Comparison of ENCODE assay signal across 9 mouse cellular contexts in the genomic region with DNA sequence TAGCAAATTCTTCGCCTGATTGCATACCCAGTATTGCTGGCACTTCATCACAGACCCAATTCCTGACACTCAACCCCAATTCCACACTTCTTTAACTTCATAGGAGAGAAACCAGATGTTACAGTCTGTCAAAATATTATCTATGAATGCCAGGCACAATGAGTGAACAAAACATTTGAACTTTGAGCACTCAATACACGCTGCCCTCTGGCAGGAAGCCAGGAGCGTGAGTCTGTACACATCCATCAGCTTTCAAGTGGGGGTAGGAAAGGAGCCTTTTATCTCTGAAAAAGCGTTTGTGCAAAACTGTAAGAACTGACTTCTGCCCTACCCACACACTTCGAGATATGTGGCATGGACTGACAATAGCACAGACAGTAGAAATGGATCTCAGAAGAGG. TPM values are rescaled to one million over a fixed set of nuclear protein-coding genes. Genes with fewer than 3 reads are reported as not detected.
DNase-seq lines count a peak whose midpoint lies in the region; ATAC-seq lines count a peak whose summit lies in the region.
"Had no signal": no experiment of that assay in that cellular context is flagged by ENCODE, and none has a peak within 500 bp of the region (broad histone marks: within the 10 kb centered on the region; RNA-seq: fewer than 3 reads in every experiment).

No protein-coding gene starts in this region.

- peaks cover 16% of the 10 kb centered on the region for H3K36me3 ChIP-seq in intestine, embryonic 14.5 days (ENCODE audit: control insufficient read depth, insufficient read depth, low read length)
- H3K36me3 ChIP-seq in lung, embryonic 16.5 days (ENCODE audit: control insufficient read depth, insufficient read depth, low read length): no peaks in the 10 kb centered on the region
- H3K36me3 ChIP-seq: midbrain, embryonic 12.5 days had no signal

- H3K27ac ChIP-seq in intestine, embryonic 14.5 days (ENCODE audit: low read depth): peak overlapping the region; percentile 14
- no peak overlapping the region for H3K27ac ChIP-seq in lung, embryonic 16.5 days (ENCODE audit: low read length)
- H3K27ac ChIP-seq: midbrain, embryonic 12.5 days had no signal

- H3K9me3 ChIP-seq in intestine, embryonic 14.5 days (ENCODE audit: control insufficient read depth, low read length): no peaks in the 10 kb centered on the region
- H3K9me3 ChIP-seq in lung, embryonic 16.5 days (ENCODE audit: control insufficient read depth, low read length): no peaks in the 10 kb centered on the region
- H3K9me3 ChIP-seq: midbrain, embryonic 12.5 days had no signal

- ATAC-seq in intestine, embryonic 14.5 days (replicated peaks; ENCODE audit: low FRiP score, low TSS enrichment, low read depth): peak; percentile 56
- peak; percentile 59 for ATAC-seq in lung, embryonic 16.5 days (ENCODE audit: low read depth)
- ATAC-seq: forebrain, postnatal 0 days had no signal

- DNase-seq in testis, postnatal 10 days (ENCODE audit: low spot score): peak; percentile 48
- DNase-seq in testis, postnatal 14 days (ENCODE audit: low spot score): no peak
- peak; percentile 69 for DNase-seq in intestine, embryonic 14.5 days (ENCODE audit: low spot score)
- no peak for DNase-seq in cerebellum, adult 11-12 months
- DNase-seq in c-Kit-positive CD71-positive TER-119-positive erythroid progenitor cells, embryonic 14.5 days (ENCODE audit: low spot score): no peak
- DNase-seq in natural killer cell, adult 2 months (ENCODE audit: low spot score in 2 of 2): no peak
- DNase-seq: forebrain, postnatal 0 days had no signal

- peak overlapping the region; percentile 56; the same call in 1 of the 2 replicates for H3K4me3 ChIP-seq in intestine, embryonic 14.5 days (ENCODE audit: low read depth, low read length)
- no peak overlapping the region for H3K4me3 ChIP-seq in lung, embryonic 16.5 days (ENCODE audit: low read length)
- H3K4me3 ChIP-seq: midbrain, embryonic 12.5 days had no signal

- peaks cover 4% of the 10 kb centered on the region; the same call in 1 of the 2 replicates for H3K4me1 ChIP-seq in intestine, embryonic 14.5 days (replicated peaks; ENCODE audit: control insufficient read depth, insufficient read depth, low read length)
- peaks cover 17% of the 10 kb centered on the region for H3K4me1 ChIP-seq in lung, embryonic 16.5 days (replicated peaks; ENCODE audit: control insufficient read depth, insufficient read depth, low read length)

- H3K9ac ChIP-seq in intestine, embryonic 14.5 days (ENCODE audit: low read length): no peak overlapping the region
- no peak overlapping the region for H3K9ac ChIP-seq in lung, embryonic 16.5 days (ENCODE audit: low read length)
- H3K9ac ChIP-seq: forebrain, postnatal 0 days; midbrain, embryonic 12.5 days had no signal

- peak overlapping the region; percentile 62 for H3K4me2 ChIP-seq in intestine, embryonic 14.5 days (ENCODE audit: low read length)
- peak overlapping the region; percentile 0; the same call in 1 of the 2 replicates for H3K4me2 ChIP-seq in lung, embryonic 16.5 days (ENCODE audit: low read depth, low read length)
- H3K4me2 ChIP-seq: midbrain, embryonic 12.5 days had no signal

- peaks cover 26% of the 10 kb centered on the region for H3K27me3 ChIP-seq in intestine, embryonic 14.5 days (replicated peaks; ENCODE audit: control insufficient read depth, insufficient read depth, low read length)
- peaks cover 19% of the 10 kb centered on the region for H3K27me3 ChIP-seq in lung, embryonic 16.5 days (ENCODE audit: control insufficient read depth, insufficient read depth, low read depth, low read length)

- 16% methylated on average over 5 of the region's 5 CpGs for WGBS in intestine, embryonic 14.5 days
- 10% methylated on average over 5 of the region's 5 CpGs for WGBS in lung, embryonic 16.5 days

RNA-seq across cellular contexts. Expression of a gene that starts 4.0 kb away (rescaled TPM):
- 52.2 and 55.3 TPM in 2 replicates for polyA plus RNA-seq in intestine, embryonic 14.5 days (2014; fragmentation: Nextera tagmentation; extraction: Ambion mirVana)
- polyA plus RNA-seq in lung, embryonic 16.5 days (2015; fragmentation: Nextera tagmentation; extraction: Ambion mirVana): 17.8 and 18.8 TPM in 2 replicates

RNA-seq across cellular contexts. Expression of a gene that starts 59.7 kb away (rescaled TPM):
- polyA plus RNA-seq in intestine, embryonic 14.5 days (2014; fragmentation: Nextera tagmentation; extraction: Ambion mirVana): 149 and 183 TPM in 2 replicates
- polyA plus RNA-seq in lung, embryonic 16.5 days (2015; fragmentation: Nextera tagmentation; extraction: Ambion mirVana): 226 and 231 TPM in 2 replicates

Comparison
In these comparisons a context has a peak if more than half of its experiments do, and no peak if none do; other contexts are left out.
1. DNase-seq: peak in testis, postnatal 10 days (single experiment) and intestine, embryonic 14.5 days (single experiment); none in testis, postnatal 14 days (single experiment), cerebellum, adult 11-12 months (single experiment), c-Kit-positive CD71-positive TER-119-positive erythroid progenitor cells, embryonic 14.5 days (single experiment) and natural killer cell, adult 2 months (0 of 2).